Mouse (Mus musculus): ENCODE measurements at regions not wholly inside any gene's neighbourhood (a gene's known extent, or its start where the extent isn't known, plus 50 kb on each side); places are given as distances from the start of the nearest gene placed in this dataset.

GRCm38 (mm10) chr11:114467803-114468202 lies 200.5 kb upstream of the Rpl38 start:
- TF ChIP-seq CTCF (IDR thresholded peaks at IDR 0.05; ENCODE audit: control insufficient read depth, insufficient read depth, insufficient replicate concordance, low read depth, low read length) (no peak), POLR2A (IDR thresholded peaks at IDR 0.05; ENCODE audit: control insufficient read depth, low read depth, low read length) (no peak)
